Mouse (Mus musculus) erythroid progenitor cell, adult 5-6 weeks (primary cell): ENCODE results near the gene Irx1. TPM values are rescaled to one million over a fixed set of nuclear protein-coding genes. Genes with fewer than 3 reads are reported as not detected.

ENCODE experiments used
- ATAC-seq: replicated peaks from 2 replicates; pipeline ENCODE4 v1.8.0; 2016; ENCODE audit warnings: moderate number of reproducible peaks, mild to moderate bottlenecking, moderate TSS enrichment, inconsistent platforms; ENCODE audit not compliant: poor library complexity, low FRiP score, severe bottlenecking
- total RNA-seq, 2 experiments: library from RNA; stranded (forward) in 1 of 2; stranded (reverse) in 1 of 2; fragments of 150-400 nt in 1 of 2; fragments of 186-747, 209-891 nt in 1 of 2; gene quantifications; 2 replicates each; pipeline versions ENCODE4 v1.2.3 to v1.2.4; 2015 to 2017; ENCODE audit warnings: low replicate concordance in 2 of 2

Gene Irx1
- total RNA-seq, 2 experiments from 2014 or later: not detected

DNA sequence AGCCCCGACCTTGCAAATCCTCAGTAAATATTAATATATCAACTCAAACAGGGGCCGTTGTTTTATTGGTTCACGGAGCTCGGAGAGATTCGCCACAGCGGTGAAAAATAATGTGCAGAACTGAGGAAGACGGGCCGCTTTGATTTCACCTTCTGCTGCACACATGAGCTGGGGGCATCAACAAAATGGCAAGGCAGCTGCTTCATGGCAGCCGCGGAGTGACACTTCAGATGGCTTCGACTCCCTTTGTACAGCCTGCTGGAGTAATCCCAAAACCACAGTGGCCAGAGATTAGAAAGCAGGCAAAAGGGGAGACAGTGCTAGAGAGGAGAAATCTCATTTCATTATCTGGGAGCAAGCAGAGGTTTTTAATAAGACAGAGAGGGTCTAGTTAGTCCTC lies 11.6 kb downstream of the Irx1 start:
- ATAC-seq: no peak

DNA sequence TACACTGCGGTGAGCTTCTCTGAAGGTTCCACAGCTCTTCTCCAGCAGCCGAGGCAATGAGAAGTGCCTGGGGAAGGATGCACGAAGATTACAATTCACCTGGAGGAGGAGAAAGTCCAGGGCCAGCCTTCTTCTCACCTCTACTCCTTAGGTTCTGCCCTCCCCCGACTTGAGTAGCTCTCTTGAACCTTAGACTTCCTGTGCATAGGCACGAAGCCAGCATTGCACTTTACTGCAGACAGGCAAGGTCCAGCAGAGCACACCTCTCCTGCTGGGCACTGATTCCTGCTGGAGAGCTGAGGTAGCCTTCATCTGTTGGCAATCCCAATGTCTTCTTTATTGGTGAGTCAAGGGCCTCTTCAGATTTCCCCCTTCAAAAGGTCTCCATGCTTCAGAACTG lies 13.7 kb downstream of the Irx1 start:
- no peak for ATAC-seq

DNA sequence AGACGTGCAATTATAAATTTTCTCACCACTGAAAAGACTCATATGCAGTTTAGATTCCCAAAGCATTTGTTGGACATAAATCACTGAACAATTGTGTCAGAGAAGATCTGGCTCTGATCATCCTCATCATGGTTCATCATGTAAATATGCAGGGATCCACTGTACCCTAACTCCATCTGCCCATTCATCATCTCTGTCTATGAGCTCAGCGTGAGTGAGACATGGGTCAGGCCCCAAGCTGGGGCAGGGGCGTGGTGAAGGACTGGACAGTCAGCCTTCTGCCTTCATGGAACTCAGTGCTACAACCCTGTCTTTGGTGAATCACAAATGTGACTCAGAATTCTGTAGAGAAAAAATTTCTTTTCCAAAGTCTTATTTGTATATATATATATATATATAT lies 53.2 kb downstream of the Irx1 start:
- no peak for ATAC-seq
